Mouse (Mus musculus) hematopoietic stem cell, adult 5-6 weeks (primary cell): Measurements from ENCODE around the gene Mki67. TPM values are rescaled to one million over a fixed set of nuclear protein-coding genes. Genes with fewer than 3 reads are reported as not detected.
A peak's percentile ranks its signal among the peaks of the same experiment; 100 is the strongest.

Experiments used
- ATAC-seq, 2 experiments: fragments of 125-278 bp in 1 of 2; replicated peaks in 1 of 2; 2 replicates each; pipeline ENCODE4 v1.8.0; 2016 to 2017; ENCODE audit warnings: inconsistent platforms in 2 of 2, mild to moderate bottlenecking in 2 of 2, moderate number of reproducible peaks in 2 of 2, low read depth in 1 of 2, moderate TSS enrichment in 1 of 2; ENCODE audit not compliant: low FRiP score in 2 of 2, poor library complexity in 2 of 2, severe bottlenecking in 2 of 2, insufficient read depth in 1 of 2, low TSS enrichment in 1 of 2
- total RNA-seq: library from RNA; stranded (forward); fragments of 172-1452, 232-1000 nt; gene quantifications from 2 replicates; pipeline ENCODE4 v1.2.3, GENCODE M21; 2017

Gene Mki67
- total RNA-seq, 1 experiment from 2014 or later, result 235 TPM

DNA sequence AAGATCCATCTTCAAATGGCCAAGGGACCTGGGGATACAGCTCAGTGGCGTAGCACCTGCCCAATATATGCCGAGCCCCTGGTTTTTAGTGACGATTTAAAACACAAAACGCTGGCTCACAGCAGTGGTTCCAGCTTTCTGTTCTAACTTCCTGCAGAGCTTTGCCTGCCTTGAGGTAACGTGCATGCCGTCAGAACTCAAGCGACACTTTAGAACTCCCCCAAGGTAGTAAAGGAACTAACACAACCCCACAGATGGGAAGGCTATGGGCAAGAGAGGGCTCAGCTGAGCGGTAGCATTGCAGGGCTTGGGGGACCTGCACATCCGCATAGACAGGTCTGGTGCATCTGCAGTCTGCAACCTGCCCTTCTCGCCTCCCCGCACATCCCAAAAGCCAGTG lies 63.4 kb downstream of the Mki67 start:
- no peak for ATAC-seq

DNA sequence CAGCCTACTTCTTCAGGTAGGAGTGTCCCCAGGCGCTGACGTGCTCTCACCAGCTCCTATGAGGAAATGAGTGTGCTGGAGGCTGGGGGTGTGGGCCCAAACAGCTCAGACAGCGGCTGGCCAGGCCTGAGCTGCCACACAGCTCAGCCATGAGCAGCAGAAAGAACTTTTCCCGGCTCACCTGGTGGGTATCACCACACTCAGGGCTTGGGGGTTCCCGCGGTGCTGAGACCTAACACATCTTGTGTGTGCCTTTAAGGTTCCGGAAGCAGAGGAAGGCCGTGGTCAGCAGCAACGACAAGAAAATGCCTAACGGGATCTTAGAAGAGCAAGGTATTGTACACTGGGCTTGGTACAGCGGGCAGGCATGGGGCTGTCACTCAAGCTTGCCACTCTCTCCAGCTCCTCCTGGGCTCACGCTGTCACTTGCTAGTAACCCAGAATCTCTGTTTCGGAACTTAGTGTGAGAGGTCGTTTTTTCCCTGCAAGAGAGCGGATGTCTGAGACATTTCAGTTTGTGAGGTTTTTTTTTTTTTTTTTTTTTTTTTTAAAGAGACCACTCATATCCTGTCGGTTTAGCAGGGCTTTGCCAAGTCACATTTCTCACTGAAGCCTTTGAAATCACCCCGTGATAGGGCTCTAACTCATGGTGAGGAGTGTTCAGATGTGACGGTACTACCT lies 64.2 kb downstream of the Mki67 start:
- ATAC-seq, result peak; percentile 48 to 49

- peak; percentile 9 to 27; a peak in 2 of 4 replicates for ATAC-seq
These were observed 66.1 kb downstream of the Mki67 start for GRCm38 (mm10) chr7:135650061-135650460.

- no peak for ATAC-seq
These were observed 66.9 kb downstream of the Mki67 start for GRCm38 (mm10) chr7:135649306-135649705.

GRCm38 (mm10) chr7:135648821-135649220 lies 67.3 kb downstream of the Mki67 start:
- no peak for ATAC-seq

DNA sequence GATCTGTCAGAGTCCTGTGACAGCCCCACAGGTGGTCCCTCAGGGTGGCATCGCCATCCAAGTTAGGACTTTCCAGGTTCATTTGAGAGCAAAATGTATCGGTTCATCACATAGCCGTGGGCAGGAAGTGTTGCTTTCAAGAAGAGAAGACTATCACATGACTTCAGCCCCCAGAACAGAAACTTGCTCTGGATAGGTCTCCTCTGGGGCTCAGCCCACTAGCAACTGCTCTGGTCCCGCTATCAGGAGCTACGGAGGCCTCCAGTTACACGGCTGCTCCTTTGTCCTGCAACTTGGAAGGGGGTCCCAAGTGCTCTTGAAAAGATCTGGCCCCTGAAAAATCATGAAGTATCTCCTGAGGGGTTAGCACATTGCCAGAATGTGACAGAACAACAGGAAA lies 69.2 kb downstream of the Mki67 start:
- ATAC-seq, result no peak

DNA sequence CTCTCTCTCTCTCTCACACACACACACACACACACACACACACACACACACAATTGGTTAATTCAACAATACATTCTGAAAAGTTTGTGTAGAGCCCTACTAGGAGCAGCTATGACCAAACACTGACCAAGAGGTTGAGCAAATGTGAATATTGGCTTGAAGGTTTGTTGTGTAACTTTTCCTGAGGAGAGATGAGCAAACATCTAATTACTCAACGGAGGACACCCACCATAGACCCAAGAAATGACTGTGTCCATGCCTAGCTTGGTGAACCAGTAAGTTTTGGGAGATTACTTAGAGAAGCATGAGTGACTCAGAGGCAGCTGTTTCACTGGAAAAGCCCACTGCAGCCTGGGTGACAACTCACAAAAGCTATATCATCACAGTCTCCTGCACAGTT lies 71.7 kb downstream of the Mki67 start:
- no peak; a peak in 1 of 4 replicates for ATAC-seq

DNA sequence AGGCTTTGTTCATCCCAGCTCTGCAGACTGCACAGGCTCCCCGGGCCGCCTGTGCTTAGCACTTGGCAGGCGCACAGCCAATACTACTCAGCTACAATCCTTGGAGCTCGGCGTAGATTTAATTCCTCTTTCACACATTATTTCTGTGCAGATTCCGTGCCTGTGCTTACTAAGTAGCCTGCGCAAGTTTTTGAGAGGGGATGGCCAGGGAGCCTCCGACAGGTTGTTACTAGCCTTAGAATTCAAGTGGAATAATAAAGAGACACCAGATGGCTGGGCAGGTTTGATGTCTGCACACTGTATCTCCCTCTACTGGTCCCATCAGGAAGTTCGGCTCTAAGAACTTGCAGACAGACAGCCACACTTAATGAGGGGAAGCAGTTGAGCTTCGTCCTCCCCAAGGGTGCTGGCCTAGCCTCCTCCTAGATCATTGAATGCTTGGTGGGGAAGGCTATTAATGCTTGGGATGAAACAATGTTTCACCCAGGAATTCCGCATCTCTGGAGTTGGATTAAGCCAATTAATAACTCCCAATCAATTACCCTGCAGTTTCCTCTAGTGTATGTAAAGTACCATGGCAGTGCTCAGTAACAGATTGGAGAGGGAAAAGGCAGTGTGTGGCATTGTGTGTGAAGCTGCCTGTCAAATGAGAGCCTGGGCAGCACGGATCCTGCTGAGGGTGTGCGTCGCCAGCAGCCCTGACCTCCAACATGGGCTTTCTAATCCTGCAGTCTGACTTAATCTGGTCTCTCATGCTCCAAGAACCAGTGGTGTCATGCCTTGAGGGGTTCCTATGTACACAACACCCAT lies 74.3 kb downstream of the Mki67 start:
- peak; percentile 40 to 42; a peak in 1 of 4 replicates for ATAC-seq

Other genes with a start within 250 kb of the Mki67 start
- not detected in 2 replicates for gene Clrn3, start 187.7 kb downstream of the Mki67 start, total RNA-seq
- 106 and 117 TPM in 2 replicates for gene Ptpre, start 178.9 kb downstream of the Mki67 start, total RNA-seq